In genomic region chr3:53247102-53247501, GRCm38 (mm10) we compare ENCODE assay signal across 7 mouse cellular contexts.
DNase-seq lines count a peak whose midpoint lies in the region; ATAC-seq and TF ChIP-seq lines count a peak whose summit lies in the region.

No protein-coding gene starts in this region.

- no peak for ATAC-seq in liver, postnatal 0 days

- no peaks in the 10 kb centered on the region for H3K4me1 ChIP-seq in cortical plate, adult 2 months (ENCODE audit: control insufficient read depth, insufficient read depth, low read length)
- H3K4me1 ChIP-seq in liver, postnatal 0 days (ENCODE audit: insufficient read depth), result no peaks in the 10 kb centered on the region

- H3K9ac ChIP-seq in liver, postnatal 0 days (replicated peaks), result no peak overlapping the region

- H3K4me2 ChIP-seq in liver, postnatal 0 days (ENCODE audit: low read depth, low read length), result no peak overlapping the region

- DNase-seq in kidney, adult 18-20 months, result peak; percentile 33
- no peak for DNase-seq in kidney, adult 11 months
- peak; percentile 64 to 67 for DNase-seq in B cell, adult 2 months
- DNase-seq in ES-CJ7 (ENCODE audit: low read depth, low spot score), result peak; percentile 21
- peak; percentile 44 for DNase-seq in liver, postnatal 0 days
- DNase-seq in thymus, postnatal 0 days (ENCODE audit: low spot score), result peak; percentile 30

- H3K36me3 ChIP-seq in liver, postnatal 0 days (replicated peaks; ENCODE audit: insufficient read depth, low read length), result no peaks in the 10 kb centered on the region

- TF ChIP-seq POLR2A in cortical plate, adult 2 months (IDR thresholded peaks at IDR 0.05; ENCODE audit: extremely low read depth, insufficient read depth, low read length), result no peak

- no peak overlapping the region for H3K27ac ChIP-seq in cortical plate, adult 2 months (ENCODE audit: insufficient read depth, low read length)
- H3K27ac ChIP-seq in liver, postnatal 0 days (ENCODE audit: low read depth), result no peak overlapping the region

- no peak for TF ChIP-seq EP300 in liver, postnatal 0 days (IDR thresholded peaks at IDR 0.05; ENCODE audit: low read depth)

- WGBS in liver, postnatal 0 days (ENCODE audit: insufficient replicate concordance), result 63% methylated on average over 3 of the region's 3 CpGs

- H3K4me3 ChIP-seq in cortical plate, adult 2 months (ENCODE audit: insufficient read depth, low read length), result no peak overlapping the region
- no peak overlapping the region for H3K4me3 ChIP-seq in liver, postnatal 0 days (ENCODE audit: low read depth, low read length)

- TF ChIP-seq CTCF in cortical plate, adult 2 months (IDR thresholded peaks at IDR 0.05; ENCODE audit: extremely low read depth, insufficient read depth, low read length), result peak; percentile 52; the same call in 1 of the 2 replicates
- peak; percentile 61 for TF ChIP-seq CTCF in liver, postnatal 0 days (IDR thresholded peaks at IDR 0.05; ENCODE audit: low read depth)

- no peaks in the 10 kb centered on the region for H3K9me3 ChIP-seq in liver, postnatal 0 days (ENCODE audit: low read length)

- no peaks in the 10 kb centered on the region for H3K27me3 ChIP-seq in liver, postnatal 0 days (ENCODE audit: insufficient read depth, low read length)
